Mouse (Mus musculus): ENCODE results near the gene Alox8.

The Alox8 gene

DNA sequence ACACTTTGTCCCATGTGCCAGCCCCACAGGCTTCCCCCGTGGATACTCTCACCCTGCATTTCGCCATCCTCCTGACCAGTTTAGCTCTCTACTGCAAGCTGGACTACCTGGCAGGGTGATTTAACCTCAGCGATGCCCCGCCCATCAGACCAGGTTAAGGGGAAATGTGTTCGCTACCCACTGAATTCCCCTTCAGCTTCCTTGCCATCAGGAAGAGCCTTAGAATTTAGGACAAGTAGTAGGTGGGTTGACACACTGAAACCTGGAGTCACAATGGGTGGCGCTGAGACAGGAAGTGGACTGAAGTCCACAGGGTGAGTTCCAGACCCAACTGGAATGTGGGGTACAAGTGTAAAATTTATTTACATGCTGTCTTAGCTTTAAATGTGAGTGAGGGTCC lies at the start of gene Alox8:
Gene Alox8, minus strand, starts transcription at position 101 of the 400 bp plus-strand sequence.
- DNase-seq (ENCODE audit: extremely low spot score, low read depth, low spot score): no peak

DNA sequence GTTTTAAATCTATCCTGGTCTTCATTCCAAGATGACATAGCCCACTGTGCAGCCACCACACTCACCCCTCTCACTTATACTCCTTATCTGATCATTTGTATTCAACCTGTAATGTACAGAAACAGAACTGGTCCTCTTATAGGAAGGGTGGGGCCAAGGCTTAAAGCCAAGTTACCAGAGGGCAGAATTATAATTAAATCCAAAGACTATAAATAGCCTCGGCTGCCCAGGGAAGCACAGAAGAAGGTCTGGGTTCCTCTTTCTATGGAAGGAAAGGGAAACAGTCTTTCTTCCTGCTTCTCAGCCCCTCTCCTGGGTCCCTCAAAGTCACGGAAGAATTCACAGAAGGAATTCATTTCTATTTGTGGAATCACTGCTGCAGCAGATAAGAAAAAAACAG lies 48.0 kb upstream of the Alox8 start:
- DNase-seq (ENCODE audit: extremely low spot score, low read depth, low spot score): no peak

DNA sequence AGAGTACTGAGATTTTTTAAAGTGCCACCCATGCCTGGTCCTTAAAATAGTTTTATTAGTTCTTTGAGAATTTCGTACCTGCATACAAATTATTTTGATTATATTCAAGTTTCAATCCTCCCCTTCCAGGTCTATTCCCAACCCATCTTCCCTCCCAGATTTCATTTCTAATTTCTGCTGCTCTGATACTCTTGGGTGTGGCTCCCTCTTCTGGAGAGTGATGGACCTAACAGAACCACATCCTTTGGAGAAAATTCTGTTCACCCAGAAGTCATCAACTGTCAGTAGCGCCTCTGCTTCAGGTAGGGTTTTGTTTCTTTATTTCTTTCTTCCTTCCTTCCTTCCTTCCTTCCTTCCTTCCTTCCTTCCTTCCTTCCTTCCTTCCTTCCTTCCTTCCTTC lies 47.3 kb upstream of the Alox8 start:
- DNase-seq (ENCODE audit: extremely low spot score, low read depth, low spot score): no peak

DNA sequence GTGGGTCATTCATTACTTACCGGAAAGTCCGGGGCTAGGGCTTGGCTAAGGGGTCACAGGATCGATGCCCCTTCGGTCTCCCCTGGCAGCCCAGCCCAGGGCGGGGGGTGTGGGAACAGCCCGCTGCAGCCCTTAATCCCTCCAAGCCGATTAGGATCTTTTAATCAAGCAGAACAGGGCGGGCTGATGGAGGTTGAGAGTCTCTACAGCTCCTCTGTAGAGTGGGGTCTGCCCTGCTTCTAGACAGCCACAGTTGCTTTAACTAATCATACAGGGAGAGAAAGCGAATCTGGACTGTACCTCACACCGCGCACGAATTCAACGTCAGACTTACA lies 39.2 kb upstream of the Alox8 start, which contains the start of gene Gucy2e:
Gene Gucy2e, minus strand, starts transcription at position 111 of the 335 bp plus-strand sequence.
- no peak for DNase-seq (ENCODE audit: extremely low spot score, low read depth, low spot score)

DNA sequence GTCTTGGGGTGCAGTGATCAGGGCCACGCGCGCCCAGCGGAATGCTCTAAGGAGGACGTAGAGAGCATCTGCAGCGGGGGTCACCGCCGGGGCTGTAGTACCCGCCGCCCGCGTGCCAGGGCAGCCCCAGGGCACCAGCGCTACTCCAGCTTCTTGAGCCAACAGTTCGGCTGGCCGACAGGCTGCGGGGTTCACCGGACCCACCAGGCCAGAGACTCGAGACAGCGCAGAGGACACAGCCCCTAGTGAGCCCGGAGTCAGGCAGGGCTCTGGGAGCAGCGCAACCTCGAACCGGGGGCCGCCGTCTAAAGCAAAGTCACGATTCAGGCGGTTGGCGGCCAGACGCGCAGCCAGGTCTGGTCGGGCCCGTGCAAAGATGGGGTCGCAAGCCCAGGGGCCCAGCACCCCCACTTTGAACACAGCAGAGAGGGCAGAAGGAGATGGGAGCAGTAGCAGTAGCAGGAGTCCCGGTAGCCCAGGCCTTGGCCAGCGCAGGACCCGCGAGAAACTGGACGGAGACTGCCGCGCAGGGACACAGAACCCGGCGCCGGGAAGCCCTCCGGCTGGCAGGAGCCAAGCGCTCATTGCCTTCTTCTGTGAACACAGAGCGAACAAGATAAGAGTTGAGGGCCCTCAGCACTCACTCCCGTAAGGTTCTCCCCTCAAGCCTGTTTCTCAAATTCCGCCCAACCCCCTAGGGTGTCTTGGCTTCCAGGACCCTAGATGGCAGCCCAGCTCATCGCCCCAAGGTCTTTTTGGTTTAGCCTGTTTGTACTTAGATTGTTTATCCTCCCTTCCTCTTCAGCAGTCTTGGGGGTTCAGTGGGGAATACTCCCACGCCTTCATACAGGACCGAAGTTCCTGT lies 38.6 kb upstream of the Alox8 start:
- DNase-seq (ENCODE audit: extremely low spot score, low read depth, low spot score): no peak

DNA sequence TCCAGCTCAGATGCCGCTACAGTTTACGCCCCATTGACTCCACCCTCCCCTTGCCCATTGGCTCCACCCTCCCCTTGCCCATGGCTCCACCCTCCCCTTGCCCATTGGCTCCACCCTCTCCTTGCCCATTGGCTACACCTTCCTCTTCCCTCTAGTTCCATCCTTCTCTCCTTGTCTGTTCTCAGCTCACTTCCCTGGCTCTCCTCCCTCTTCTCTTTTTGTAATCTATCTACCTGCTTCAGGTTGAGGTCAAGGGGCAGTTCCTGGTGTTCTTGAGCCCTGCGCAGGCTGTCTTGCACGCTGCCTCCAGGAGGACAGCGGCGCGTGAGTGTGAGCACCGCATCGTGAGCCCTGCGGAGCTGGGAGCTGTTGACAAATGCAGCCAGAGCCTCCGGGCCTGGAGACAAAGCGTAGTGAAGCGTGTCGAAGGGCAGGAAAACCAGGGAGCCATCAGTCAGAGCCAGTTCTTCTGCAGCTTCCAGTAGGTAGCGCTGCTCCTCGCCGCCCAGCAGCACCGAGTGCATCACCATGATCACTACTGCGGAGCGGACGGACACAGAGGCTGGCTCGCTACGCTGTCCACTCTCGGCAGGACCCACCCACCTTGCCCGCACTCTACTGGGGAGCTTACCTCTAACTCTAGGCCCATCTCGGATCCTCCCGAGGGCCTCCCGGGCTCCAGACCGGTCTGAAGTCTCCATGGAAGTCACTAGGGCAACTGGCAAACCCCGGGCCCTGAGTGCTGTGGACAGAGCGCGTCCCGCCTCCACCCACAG lies 37.8 kb upstream of the Alox8 start:
- no peak for DNase-seq (ENCODE audit: extremely low spot score, low read depth, low spot score)

DNA sequence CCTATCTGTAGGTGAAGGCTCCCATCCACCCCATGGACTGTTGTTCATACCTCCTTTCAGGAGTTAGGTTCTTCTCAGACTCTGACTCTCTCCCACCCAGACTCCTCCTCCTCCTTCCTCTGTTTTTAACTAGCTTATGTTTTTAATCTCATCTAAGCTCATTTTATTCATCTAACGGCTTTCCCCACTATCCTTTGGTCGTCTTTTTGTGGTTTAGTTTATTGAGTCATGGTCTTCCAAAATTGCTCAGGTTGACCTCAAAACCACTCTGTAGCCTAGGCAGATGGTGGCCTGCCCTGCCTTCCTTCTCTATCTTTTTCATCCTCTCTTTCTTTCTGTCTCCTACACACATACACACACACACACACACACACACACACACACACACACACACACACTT lies 35.5 kb upstream of the Alox8 start:
- no peak for DNase-seq (ENCODE audit: extremely low spot score, low read depth, low spot score)

DNA sequence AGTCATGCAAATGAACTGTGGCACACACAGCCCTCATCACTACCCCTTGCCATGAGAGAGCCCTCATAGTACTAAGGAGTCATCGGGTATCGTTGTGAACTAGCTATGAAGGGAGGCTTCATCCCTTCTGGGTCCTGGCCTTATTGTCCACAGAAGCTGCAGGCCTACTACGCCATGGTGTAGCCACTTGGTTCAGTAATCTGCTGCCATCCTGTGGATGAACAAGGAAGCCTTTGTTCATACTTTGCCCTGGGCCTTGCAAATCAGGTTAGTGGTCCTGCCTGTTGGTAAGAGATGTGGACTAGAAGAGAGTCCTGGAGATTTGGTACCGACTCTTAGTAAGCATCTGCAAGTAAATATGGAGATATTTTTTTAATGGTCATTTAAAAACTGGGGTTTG lies 32.8 kb upstream of the Alox8 start:
- DNase-seq (ENCODE audit: extremely low spot score, low read depth, low spot score): no peak

DNA sequence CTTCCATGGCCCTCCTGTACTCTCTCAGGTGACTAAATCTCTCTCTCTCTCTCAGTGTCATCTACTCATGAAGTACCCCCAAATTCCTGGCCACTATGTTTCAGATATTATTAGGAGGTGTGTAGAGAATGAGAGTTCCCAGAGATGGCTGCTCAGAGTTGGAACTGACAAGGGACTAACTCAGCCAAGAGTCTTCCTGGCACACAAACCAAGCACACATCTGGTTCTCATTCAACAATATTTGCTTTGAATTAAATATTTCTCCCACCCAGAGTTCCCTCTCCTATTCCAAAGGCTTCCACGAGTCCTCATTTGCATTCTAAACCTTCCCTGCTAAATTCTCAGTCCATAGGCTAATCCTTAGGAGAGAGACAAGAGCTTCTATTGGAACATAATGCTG lies 28.1 kb upstream of the Alox8 start:
- DNase-seq (ENCODE audit: extremely low spot score, low read depth, low spot score): no peak

DNA sequence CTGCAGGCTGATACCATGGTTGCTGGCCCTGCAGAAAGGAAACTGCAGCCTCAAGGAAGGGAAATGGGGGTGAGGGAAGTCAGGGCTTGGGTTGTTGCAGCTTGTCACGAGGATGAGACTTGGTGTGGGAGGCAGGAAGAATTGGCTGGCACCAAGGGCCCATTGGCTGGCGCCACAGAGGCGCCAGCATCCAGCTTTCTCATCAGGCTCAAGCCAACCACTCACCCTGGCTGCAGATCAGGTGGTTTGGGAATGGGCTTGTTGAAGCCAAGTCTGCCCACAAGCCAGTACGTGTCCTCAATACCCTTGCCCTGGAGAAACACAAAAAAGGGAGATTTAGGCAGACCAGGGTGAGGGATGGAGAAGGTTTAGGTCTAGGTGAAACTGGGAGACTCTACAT lies 25.5 kb upstream of the Alox8 start:
- DNase-seq (ENCODE audit: extremely low spot score, low read depth, low spot score): no peak

DNA sequence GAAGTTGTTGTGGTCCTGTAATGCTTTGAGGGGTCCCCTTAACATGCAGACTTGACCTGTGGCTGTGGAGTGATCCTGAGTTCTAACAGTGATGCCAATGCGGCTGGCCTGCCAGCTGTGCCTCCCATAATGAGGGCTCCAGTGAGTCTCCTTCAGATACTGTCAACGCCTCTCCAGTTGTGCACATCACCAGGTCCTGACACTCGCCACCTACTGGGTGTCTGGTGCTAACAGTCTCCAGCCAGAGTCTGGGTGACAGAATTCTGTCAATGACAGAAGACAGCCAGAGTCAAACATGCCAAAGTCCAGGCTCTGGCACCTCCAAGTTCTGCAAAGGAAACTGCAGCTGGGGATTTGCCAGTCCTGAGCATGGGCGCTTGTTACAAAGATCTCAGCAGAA lies 23.4 kb upstream of the Alox8 start:
- DNase-seq (ENCODE audit: extremely low spot score, low read depth, low spot score): no peak

DNA sequence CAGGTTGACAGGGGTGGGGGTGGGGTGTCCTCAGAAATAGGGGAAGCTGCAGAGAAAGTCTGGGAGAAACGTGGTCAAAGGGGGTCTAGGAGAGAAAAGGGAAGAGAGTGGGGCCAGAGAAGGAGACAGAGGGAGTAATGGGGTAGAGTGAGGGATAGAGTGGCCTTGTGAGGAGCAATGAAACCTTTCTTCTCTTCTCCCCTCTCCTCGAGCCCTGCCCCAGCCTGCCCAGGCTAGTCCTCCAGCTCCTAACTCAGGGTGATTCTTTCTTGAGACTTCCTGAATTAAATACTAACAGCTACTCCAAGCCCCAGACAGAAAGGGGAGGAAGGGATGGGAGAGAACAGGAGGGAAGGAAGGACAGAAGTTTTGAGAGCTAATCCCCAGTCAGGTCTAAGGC lies 21.0 kb upstream of the Alox8 start:
- no peak for DNase-seq (ENCODE audit: extremely low spot score, low read depth, low spot score)

DNA sequence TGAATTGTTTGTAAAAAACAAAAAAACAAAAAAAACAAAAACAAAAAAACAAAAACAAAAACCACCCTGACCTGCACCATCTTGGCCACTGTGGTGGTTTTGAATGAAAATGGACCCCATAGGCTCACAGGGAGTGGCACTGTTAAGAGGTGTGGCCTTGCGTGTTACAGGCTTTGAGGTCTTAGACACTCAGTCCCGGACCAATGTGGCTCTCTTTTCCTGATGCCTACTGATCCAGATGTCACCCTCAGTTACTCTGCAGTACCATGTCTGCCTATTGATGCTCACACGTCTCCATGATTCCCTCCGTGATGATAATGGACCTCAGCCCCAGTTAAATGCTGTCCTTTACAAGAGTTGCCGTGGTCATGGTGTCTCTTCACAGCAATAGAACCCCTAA lies 19.8 kb upstream of the Alox8 start:
- no peak for DNase-seq (ENCODE audit: extremely low spot score, low read depth, low spot score)

DNA sequence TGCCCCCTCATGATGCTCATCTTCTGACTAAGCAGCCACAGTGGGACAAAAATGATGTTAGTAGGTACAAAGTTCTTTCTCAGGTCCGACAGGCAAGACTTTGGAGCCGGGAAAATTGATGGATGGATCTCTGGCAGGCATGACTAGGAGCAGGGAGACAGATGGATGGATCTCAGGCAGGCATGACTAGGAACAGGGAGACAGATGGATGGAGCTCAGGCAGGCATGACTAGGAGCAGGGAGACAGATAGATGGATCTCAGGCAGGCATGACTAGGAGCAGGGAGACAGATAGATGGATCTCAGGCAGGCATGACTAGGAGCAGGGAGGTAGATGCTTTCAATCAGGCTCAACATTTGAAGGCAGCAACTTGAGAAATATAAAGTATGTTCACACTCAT lies 13.8 kb upstream of the Alox8 start:
- DNase-seq (ENCODE audit: extremely low spot score, low read depth, low spot score): no peak

DNA sequence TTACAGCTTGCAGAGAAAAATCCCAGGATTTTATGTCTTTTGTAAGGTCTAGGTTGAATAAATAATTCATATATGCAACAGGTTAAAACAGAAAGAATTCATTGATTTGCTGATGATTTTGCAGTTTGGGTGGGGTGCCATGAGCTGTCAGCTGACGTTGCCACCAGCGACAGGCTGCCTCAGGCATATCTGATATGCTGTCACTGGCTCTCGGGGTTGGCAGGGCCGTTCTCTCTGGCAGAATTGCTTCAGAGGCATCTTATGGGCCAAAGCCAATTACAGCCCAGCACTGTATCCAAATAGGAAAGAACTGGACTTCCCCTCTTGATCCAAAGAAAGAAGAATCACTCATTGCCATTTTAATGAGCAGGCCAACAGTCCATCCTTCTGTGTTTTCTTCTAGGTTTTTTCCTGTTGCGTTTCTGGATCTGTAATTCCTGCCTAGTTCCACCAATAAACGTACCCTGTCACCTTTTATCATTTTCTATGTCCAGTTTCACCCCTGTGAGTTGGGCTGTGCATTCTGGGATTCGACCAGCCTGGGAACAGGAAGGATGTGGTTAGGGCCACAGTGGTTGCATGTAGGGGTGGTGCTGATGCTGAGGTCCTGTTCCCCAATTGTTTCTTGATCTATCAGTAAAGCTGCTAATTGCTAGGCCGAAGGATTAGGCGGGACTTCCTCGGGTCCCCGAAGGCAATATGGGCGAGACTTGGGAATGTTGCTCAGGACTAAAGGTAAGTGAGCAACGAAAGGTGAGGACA lies 5.0 kb upstream of the Alox8 start:
- DNase-seq (ENCODE audit: extremely low spot score, low read depth, low spot score): no peak

DNA sequence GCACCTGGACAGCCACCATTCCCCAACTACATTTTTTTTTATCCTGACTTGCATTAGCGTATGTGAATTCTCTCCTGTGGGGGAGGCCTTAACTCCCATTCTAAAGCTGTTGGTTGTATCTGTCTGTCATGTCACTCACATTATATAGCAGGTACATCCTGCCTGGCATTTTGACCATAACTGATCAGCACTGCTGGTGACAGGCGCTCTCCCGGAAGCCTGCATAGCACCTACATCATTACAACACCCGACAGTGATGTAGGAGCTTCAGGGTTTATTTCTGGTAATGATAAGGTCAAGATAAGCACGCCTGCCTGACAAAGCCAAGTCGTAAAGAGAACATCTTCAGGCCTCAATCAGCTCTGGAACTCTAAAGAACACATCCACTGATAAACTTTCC lies 2.6 kb upstream of the Alox8 start:
- DNase-seq (ENCODE audit: extremely low spot score, low read depth, low spot score): no peak

DNA sequence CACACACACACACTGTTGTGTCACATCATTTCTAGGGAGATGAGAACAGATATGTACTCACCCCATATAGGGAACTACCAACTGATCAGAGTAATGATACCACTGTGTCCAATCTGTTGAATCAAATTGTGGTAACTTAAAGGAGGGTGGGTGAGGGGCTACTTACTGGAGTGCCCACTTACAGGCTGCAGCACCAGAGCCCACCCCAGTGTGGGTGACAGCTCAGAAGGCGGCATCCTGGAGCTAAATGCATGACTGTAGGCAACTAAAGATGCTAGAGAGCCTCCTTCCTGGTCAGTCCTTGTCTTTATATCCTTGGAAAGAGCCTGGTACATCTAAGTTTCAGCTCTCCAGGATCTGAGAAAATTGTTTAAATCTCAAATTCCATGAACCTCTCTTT lies 1.6 kb upstream of the Alox8 start:
- DNase-seq (ENCODE audit: extremely low spot score, low read depth, low spot score): no peak

DNA sequence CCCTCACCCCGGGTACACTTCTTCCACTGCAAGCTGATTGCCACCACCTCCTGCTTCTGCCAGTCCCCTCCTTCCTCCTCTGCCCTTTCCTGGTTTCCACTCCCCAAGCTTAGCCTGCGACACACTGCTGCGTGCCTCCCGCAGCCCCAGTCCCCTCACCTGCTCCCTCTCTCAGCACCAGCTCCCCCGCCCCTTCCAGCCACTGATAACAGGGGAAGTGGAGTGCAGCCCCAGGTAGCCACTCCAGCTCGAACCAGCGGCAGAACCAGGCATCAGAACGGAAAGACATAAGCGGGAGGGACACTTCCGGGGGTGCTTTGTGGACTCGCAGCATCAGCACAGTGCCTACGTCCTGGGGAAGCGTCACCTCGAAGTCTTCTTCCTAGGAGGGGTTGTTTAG lies 449 bp downstream of the Alox8 start:
- no peak for DNase-seq (ENCODE audit: extremely low spot score, low read depth, low spot score)

DNA sequence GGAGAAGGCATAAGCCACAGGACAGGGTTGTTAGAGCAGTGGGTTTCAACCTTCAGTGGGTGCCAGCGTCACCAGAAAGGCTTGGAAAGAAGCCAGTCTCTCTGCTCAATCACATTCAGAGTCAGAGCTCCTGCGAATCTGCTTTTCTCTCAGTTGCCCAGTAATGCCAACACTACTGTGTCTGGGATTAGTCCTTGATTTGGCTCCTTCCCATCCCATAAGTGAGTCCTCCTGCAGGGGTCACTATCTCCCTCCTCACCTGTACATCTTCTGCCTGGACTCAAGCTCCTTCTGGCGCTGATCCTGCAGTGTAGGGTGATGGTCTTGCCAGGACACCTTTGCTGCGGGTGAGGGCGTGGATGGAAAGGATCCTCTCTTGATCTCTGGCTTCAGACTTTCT lies 877 bp downstream of the Alox8 start:
- DNase-seq (ENCODE audit: extremely low spot score, low read depth, low spot score): no peak

DNA sequence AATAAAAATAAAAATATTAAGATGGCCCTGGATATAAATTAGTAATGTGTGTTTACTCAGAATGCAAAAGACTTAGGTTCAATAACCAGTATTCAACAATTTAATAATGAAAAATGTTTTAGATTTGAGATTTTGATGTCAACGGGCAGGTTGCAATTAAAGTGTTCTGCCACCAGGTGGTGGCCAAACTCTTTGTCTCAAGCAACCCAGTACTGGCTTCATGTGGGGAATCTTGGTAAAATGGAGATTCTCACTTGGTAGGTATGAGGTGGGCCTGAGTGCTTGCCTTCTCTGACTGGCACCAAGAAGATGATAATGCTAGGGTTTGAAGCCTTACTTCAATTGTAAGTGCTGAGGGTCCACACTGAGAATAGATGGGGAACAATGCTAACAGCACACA lies 4.8 kb downstream of the Alox8 start:
- DNase-seq (ENCODE audit: extremely low spot score, low read depth, low spot score): peak; percentile 42

DNA sequence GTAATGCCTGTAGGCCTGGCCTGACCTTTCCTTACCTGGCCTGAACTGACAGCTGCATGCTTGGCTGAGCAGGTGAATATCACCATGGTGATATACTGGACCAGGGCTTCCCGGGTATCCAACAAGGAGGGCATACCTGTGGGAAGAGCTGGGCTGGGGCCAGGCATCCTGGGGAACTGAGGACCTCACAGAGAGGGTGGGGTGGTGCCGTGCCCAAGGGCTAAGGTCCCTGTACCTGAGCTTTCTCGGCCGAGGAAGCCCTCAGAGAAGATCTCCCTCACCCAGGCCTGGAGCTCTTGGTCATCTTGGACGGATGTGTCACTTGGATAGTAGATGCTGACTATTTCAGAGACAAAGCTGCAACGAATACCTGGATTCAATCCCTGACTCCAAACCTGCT lies 11.7 kb downstream of the Alox8 start:
- no peak for DNase-seq (ENCODE audit: extremely low spot score, low read depth, low spot score)

DNA sequence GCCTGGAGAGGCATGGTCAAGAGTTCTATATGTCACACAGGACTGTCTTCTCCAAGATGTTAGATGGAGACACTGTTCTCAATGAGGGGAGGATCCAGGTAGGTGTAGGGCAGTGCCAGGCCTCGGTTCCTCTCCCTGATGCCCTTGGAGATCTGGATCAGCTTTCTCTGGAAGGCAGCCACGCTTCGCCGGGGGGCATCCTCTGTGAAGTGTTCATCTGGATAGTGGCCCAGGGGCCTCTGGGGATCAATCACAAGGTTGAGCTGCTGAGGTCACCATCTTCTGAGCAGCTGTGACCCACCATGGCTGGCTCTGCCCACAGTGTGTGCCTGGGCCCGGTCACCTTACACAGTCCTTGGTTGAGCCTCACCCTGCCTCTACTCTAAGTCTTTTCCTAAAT lies 12.6 kb downstream of the Alox8 start:
- no peak for DNase-seq (ENCODE audit: extremely low spot score, low read depth, low spot score)

All from hindlimb bud, embryonic 11.5 days (tissue).